Mouse (Mus musculus): ENCODE measurements around the gene Odf3b.

DNA sequence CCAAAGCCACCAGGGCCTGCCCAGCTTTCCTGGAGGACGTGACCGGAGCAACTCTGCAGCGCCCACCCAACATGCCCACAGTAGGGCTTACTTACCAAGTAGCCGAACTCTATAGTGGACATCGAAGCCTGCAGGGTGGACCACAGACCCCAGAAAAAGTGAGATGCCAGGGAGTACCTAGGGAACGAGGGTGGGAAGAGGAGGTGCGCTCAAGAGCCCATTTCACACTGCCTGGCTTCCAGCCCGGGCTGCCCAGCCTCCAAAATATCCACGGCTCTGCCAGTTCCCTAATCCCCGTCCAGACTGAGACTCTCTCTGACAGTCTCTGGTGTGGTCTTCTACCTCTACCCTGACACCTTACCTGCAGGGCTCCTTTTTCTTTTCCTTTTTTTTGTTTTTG is 47.6 kb upstream of the Odf3b start:
- TF ChIP-seq POLR2A (IDR thresholded peaks at IDR 0.05; ENCODE audit: low read depth, low read length) (no peak), CTCF (IDR thresholded peaks at IDR 0.05; ENCODE audit: borderline replicate concordance, insufficient read depth, low read length) (no peak)

Measured in embryonic fibroblast, embryonic 13.5 days (primary cell).